Mouse (Mus musculus) intestine, embryonic 15.5 days (tissue): ENCODE results near the gene Taf9b. TPM values are rescaled to one million over a fixed set of nuclear protein-coding genes. Genes with fewer than 3 reads are reported as not detected.

Experiments used
- ATAC-seq: fragments of 200-750 bp; cut with Nextera tagmentation; 2 replicates; pipeline ENCODE4 v1.8.0; 2017; ENCODE audit warnings: moderate TSS enrichment, moderate library complexity
- H3K27ac ChIP-seq: fragments of 300-500 bp; sonication (generic); 2 replicates; pipeline ENCODE4 v1.5.1; 2015; ENCODE audit warnings: mild to moderate bottlenecking, inconsistent platforms
- H3K27me3 ChIP-seq: fragments of 300-500 bp; sonication (generic); replicated peaks from 2 replicates; pipeline ENCODE4 v1.6.1; 2015; ENCODE audit warnings: inconsistent platforms
- H3K36me3 ChIP-seq: fragments of 300-500 bp; sonication (generic); 2 replicates; pipeline ENCODE4 v1.6.1; 2015; ENCODE audit warnings: inconsistent platforms
- H3K4me1 ChIP-seq: fragments of 300-500 bp; sonication (generic); replicated peaks from 2 replicates; pipeline ENCODE4 v1.6.1; 2015; ENCODE audit warnings: inconsistent platforms
- H3K4me2 ChIP-seq: fragments of 300-500 bp; sonication (generic); replicated peaks from 2 replicates; pipeline ENCODE4 v1.6.1; 2015; ENCODE audit warnings: mild to moderate bottlenecking, inconsistent platforms
- H3K4me3 ChIP-seq: fragments of 300-500 bp; sonication (generic); replicated peaks from 2 replicates; pipeline ENCODE4 v1.5.1; 2015; ENCODE audit warnings: inconsistent platforms
- H3K9ac ChIP-seq: fragments of 300-500 bp; sonication (generic); 2 replicates; pipeline ENCODE4 v1.6.1; 2015; ENCODE audit warnings: inconsistent platforms
- H3K9me3 ChIP-seq: fragments of 300-500 bp; sonication (generic); 2 replicates; pipeline ENCODE4 v1.6.1; 2016; ENCODE audit warnings: inconsistent platforms
- WGBS: fragments of 180-500 bp; shearing (Covaris S2); methylation state at CpG from one replicate; pipeline ENCODE4 v1.1.7; 2015; 5-methylcytosine and 5-hydroxymethylcytosine counted together
- polyA plus RNA-seq: library from polyadenylated mRNA; unstranded; fragments of >200 nt; fragmentation: Nextera tagmentation; extraction: Ambion mirVana; gene quantifications from 2 replicates; pipeline ENCODE4 v1.2.1, GENCODE M21; 2015

Gene Taf9b
- polyA plus RNA-seq, 1 experiment from 2014 or later: 8.8 TPM

- 52% methylated on average over 4 of the region's 4 CpGs for WGBS
- Histone ChIP-seq H3K4me3 (no peak overlapping the region), H3K9me3 (no peaks in the 10 kb centered on the region), H3K4me2 (no peak overlapping the region), H3K4me1 (no peaks in the 10 kb centered on the region), H3K9ac (no peak overlapping the region), H3K36me3 (no peaks in the 10 kb centered on the region), H3K27ac (no peak overlapping the region), H3K27me3 (no peaks in the 10 kb centered on the region)
- ATAC-seq: no peak
Observed at GRCm38 (mm10) chrX:106184279-106184678, 36.7 kb downstream of the Taf9b start.

GRCm38 (mm10) chrX:106176331-106176730 is 44.6 kb downstream of the Taf9b start:
- Histone ChIP-seq H3K4me2 (no peak overlapping the region), H3K27me3 (no peaks in the 10 kb centered on the region), H3K27ac (no peak overlapping the region), H3K9ac (no peak overlapping the region), H3K4me1 (no peaks in the 10 kb centered on the region), H3K36me3 (no peaks in the 10 kb centered on the region), H3K4me3 (no peak overlapping the region), H3K9me3 (no peaks in the 10 kb centered on the region)
- ATAC-seq: no peak
- 60% methylated on average over 9 of the region's 9 CpGs for WGBS

GRCm38 (mm10) chrX:106171853-106172154 is 49.2 kb downstream of the Taf9b start:
- H3K4me1 ChIP-seq: no peaks in the 10 kb centered on the region
- H3K36me3 ChIP-seq: no peaks in the 10 kb centered on the region
- no peak overlapping the region for H3K27ac ChIP-seq
- H3K9ac ChIP-seq: no peak overlapping the region
- peak overlapping the region; percentile 22; the same call in 1 of the 2 replicates for H3K4me3 ChIP-seq
- H3K4me2 ChIP-seq: peak overlapping the region; percentile 46
- H3K9me3 ChIP-seq: no peaks in the 10 kb centered on the region
- WGBS: 46% methylated on average over 5 of the region's 6 CpGs
- ATAC-seq: peak; percentile 75
- no peaks in the 10 kb centered on the region for H3K27me3 ChIP-seq

- Histone ChIP-seq H3K36me3 (no peaks in the 10 kb centered on the region), H3K9me3 (no peaks in the 10 kb centered on the region), H3K27ac (no peak overlapping the region), H3K4me3 (peak overlapping the region; percentile 22; the same call in 1 of the 2 replicates), H3K27me3 (no peaks in the 10 kb centered on the region), H3K4me1 (no peaks in the 10 kb centered on the region), H3K9ac (no peak overlapping the region), H3K4me2 (peak overlapping the region; percentile 46)
- ATAC-seq: peak; percentile 82
- WGBS: 27% methylated on average over 18 of the region's 18 CpGs
Observed at GRCm38 (mm10) chrX:106171106-106171852, 49.7 kb downstream of the Taf9b start.

- no peak overlapping the region for H3K4me2 ChIP-seq
- H3K4me3 ChIP-seq: no peak overlapping the region
- no peaks in the 10 kb centered on the region for H3K27me3 ChIP-seq
- H3K9me3 ChIP-seq: no peaks in the 10 kb centered on the region
- no peaks in the 10 kb centered on the region for H3K4me1 ChIP-seq
- H3K9ac ChIP-seq: no peak overlapping the region
- 84% methylated on average over 1 of the region's 1 CpGs for WGBS
- H3K36me3 ChIP-seq: no peaks in the 10 kb centered on the region
- H3K27ac ChIP-seq: no peak overlapping the region
- no peak for ATAC-seq
Observed at GRCm38 (mm10) chrX:106165089-106165488, 55.9 kb downstream of the Taf9b start.

GRCm38 (mm10) chrX:106164555-106164954 is 56.4 kb downstream of the Taf9b start:
- Histone ChIP-seq H3K9me3 (no peaks in the 10 kb centered on the region), H3K27me3 (no peaks in the 10 kb centered on the region), H3K36me3 (no peaks in the 10 kb centered on the region), H3K27ac (no peak overlapping the region), H3K4me2 (no peak overlapping the region), H3K4me1 (no peaks in the 10 kb centered on the region), H3K9ac (no peak overlapping the region), H3K4me3 (no peak overlapping the region)
- 55% methylated on average over 5 of the region's 5 CpGs for WGBS
- no peak for ATAC-seq

- Histone ChIP-seq H3K36me3 (no peaks in the 10 kb centered on the region), H3K27me3 (no peaks in the 10 kb centered on the region), H3K4me2 (no peak overlapping the region), H3K9ac (no peak overlapping the region), H3K9me3 (no peaks in the 10 kb centered on the region), H3K27ac (no peak overlapping the region), H3K4me1 (no peaks in the 10 kb centered on the region), H3K4me3 (no peak overlapping the region)
- peak; percentile 89 for ATAC-seq
- 46% methylated on average over 5 of the region's 5 CpGs for WGBS
Observed at GRCm38 (mm10) chrX:106163995-106164394, 57.0 kb downstream of the Taf9b start.

Other genes starting within 250 kb of the Taf9b start
- 78.8 and 81.5 TPM in 2 replicates for gene Magt1, start 209.3 kb downstream of the Taf9b start, polyA plus RNA-seq
- 527 and 534 TPM in 2 replicates for gene Cox7b, start 205.5 kb downstream of the Taf9b start, polyA plus RNA-seq
- 20.5 and 21.2 TPM in 2 replicates for gene Atp7a, start 193.9 kb downstream of the Taf9b start, polyA plus RNA-seq
- 0.65 and 0.69 TPM in 2 replicates for gene Tlr13, start 78.0 kb downstream of the Taf9b start, polyA plus RNA-seq
- 506 and 511 TPM in 2 replicates for gene Pgk1, start 34.1 kb downstream of the Taf9b start, polyA plus RNA-seq
- not detected in 2 replicates for gene Fnd3c2, start 34.2 kb upstream of the Taf9b start, polyA plus RNA-seq